Mouse (Mus musculus): Measurements from ENCODE around the gene Tmem270. TPM values are rescaled to one million over a fixed set of nuclear protein-coding genes. Genes with fewer than 3 reads are reported as not detected.

Gene Tmem270
- polyA plus RNA-seq, 1 experiment, result not detected

DNA sequence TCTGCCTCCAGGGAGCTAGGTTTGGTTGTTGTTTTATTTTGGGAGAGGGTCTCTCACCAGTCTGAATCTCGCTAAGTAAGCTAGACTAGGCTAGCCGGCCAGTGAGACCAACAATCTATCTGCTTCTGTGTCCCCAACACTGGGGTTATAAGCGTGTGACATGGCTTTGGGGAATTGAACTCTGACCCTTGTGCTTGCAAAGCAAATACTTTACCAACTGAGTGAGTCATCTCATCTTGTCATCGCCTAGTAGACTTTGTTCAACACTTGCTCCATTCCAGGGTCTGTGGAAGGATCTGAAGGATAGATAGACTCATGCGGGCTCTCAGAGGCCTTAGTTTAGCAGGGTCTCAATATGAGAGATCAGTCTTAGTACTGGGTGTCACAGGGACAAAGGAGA lies 47.3 kb downstream of the Tmem270 start:
- TF ChIP-seq EP300 (IDR thresholded peaks at IDR 0.05; ENCODE audit: insufficient read depth, low read depth, low read length) (no peak), CTCF (IDR thresholded peaks at IDR 0.05; ENCODE audit: low read depth, low read length) (no peak), POLR2A (IDR thresholded peaks at IDR 0.05; ENCODE audit: insufficient read depth, low read length) (no peak)
- H3K27ac ChIP-seq (ENCODE audit: insufficient read depth, low read length), result no peak overlapping the region

DNA sequence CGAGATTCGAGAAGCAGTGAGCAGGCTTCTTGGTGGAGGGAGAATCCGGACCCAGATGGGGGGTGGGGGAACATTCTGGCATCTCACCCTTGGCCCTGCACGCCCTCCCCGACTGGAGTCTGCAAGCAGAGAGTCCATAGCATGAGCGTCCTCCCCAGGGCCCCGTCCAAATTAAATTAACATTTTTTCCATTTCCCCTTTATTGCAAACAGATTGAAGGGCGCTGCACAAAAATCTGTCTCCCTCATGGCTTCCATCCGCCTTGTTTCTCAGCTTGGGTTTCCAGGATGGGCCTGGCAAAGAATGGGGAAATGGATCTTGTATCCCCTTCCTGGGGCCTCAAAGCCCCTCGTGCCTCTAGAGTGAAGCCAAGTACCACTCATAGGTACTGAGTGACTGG lies 48.2 kb downstream of the Tmem270 start:
- no peak overlapping the region for H3K9ac ChIP-seq (ENCODE audit: low read depth, poor library complexity, severe bottlenecking)
- H3K27ac ChIP-seq (ENCODE audit: insufficient read depth, low read length), result no peak overlapping the region
- no peaks in the 10 kb centered on the region for H3K36me3 ChIP-seq (ENCODE audit: control insufficient read depth, insufficient read depth, low read length, poor library complexity, severe bottlenecking)
- no peak overlapping the region for H3K4me3 ChIP-seq (ENCODE audit: low read depth, low read length)
- H3K27me3 ChIP-seq (ENCODE audit: control insufficient read depth, insufficient read depth, low read length, poor library complexity, severe bottlenecking), result no peaks in the 10 kb centered on the region
- no peaks in the 10 kb centered on the region for H3K4me1 ChIP-seq (ENCODE audit: control insufficient read depth, insufficient read depth, low read length)
- H3K9me3 ChIP-seq (replicated peaks; ENCODE audit: control insufficient read depth, insufficient read depth, low read length, poor library complexity, severe bottlenecking), result no peaks in the 10 kb centered on the region
- TF ChIP-seq POLR2A (IDR thresholded peaks at IDR 0.05; ENCODE audit: insufficient read depth, low read length), result no peak
- no peak for TF ChIP-seq CTCF (IDR thresholded peaks at IDR 0.05; ENCODE audit: low read depth, low read length)
- TF ChIP-seq EP300 (IDR thresholded peaks at IDR 0.05; ENCODE audit: insufficient read depth, low read depth, low read length), result no peak

More for the DNA sequence above, 47.3 kb downstream of the Tmem270 start:
- Histone ChIP-seq H3K4me3 (ENCODE audit: low read depth, low read length) (no peak overlapping the region), H3K4me1 (ENCODE audit: control insufficient read depth, insufficient read depth, low read length) (no peaks in the 10 kb centered on the region), H3K36me3 (ENCODE audit: control insufficient read depth, insufficient read depth, low read length, poor library complexity, severe bottlenecking) (no peaks in the 10 kb centered on the region), H3K9ac (ENCODE audit: low read depth, poor library complexity, severe bottlenecking) (no peak overlapping the region), H3K27me3 (ENCODE audit: control insufficient read depth, insufficient read depth, low read length, poor library complexity, severe bottlenecking) (no peaks in the 10 kb centered on the region), H3K9me3 (replicated peaks; ENCODE audit: control insufficient read depth, insufficient read depth, low read length, poor library complexity, severe bottlenecking) (no peaks in the 10 kb centered on the region)

DNA sequence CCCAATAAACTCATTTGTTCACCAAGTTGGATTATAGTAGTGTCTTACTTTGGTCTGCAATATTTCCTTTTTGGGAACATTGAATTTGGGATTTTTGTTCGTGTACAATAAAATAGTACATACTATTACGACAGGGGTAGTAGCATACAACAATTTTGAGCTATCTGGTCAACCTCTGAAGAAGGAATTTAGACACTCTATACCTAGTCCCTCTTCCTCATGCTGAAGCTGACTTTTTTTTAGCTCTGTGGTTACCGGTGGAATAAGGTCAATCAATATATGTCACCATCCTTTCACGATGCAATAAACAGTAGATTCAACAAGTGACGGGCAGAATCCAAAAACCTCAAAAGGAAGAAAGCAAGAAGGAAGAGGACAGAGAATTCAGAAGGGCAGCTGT lies 53.7 kb downstream of the Tmem270 start:
- Histone ChIP-seq H3K27me3 (ENCODE audit: control insufficient read depth, insufficient read depth, low read length, poor library complexity, severe bottlenecking) (no peaks in the 10 kb centered on the region), H3K9me3 (replicated peaks; ENCODE audit: control insufficient read depth, insufficient read depth, low read length, poor library complexity, severe bottlenecking) (no peaks in the 10 kb centered on the region), H3K4me1 (ENCODE audit: control insufficient read depth, insufficient read depth, low read length) (no peaks in the 10 kb centered on the region), H3K36me3 (ENCODE audit: control insufficient read depth, insufficient read depth, low read length, poor library complexity, severe bottlenecking) (no peaks in the 10 kb centered on the region), H3K27ac (ENCODE audit: insufficient read depth, low read length) (no peak overlapping the region), H3K4me3 (ENCODE audit: low read depth, low read length) (no peak overlapping the region), H3K9ac (ENCODE audit: low read depth, poor library complexity, severe bottlenecking) (no peak overlapping the region)
- TF ChIP-seq CTCF (IDR thresholded peaks at IDR 0.05; ENCODE audit: low read depth, low read length), result no peak
- TF ChIP-seq EP300 (IDR thresholded peaks at IDR 0.05; ENCODE audit: insufficient read depth, low read depth, low read length), result no peak
- no peak for TF ChIP-seq POLR2A (IDR thresholded peaks at IDR 0.05; ENCODE audit: insufficient read depth, low read length)

Other genes with a start within 250 kb of the Tmem270 start
- gene Limk1, start 218.1 kb downstream of the Tmem270 start, polyA plus RNA-seq (2011; ENCODE audit: insufficient read depth, insufficient read length, low read depth, missing spikeins), result 17.9 and 19.1 TPM in 2 replicates
- 1.9 and 2.2 TPM in 2 replicates for gene Eln, start 159.4 kb downstream of the Tmem270 start, polyA plus RNA-seq (2011; ENCODE audit: insufficient read depth, insufficient read length, low read depth, missing spikeins)
- gene Cldn13, start 8.8 kb upstream of the Tmem270 start, polyA plus RNA-seq (2011; ENCODE audit: insufficient read depth, insufficient read length, low read depth, missing spikeins), result not detected in 2 replicates
- gene Mettl27, start 25.6 kb upstream of the Tmem270 start, polyA plus RNA-seq (2011; ENCODE audit: insufficient read depth, insufficient read length, low read depth, missing spikeins), result 36.3 and 37.5 TPM in 2 replicates
- 259 and 279 TPM in 2 replicates for gene Cldn4, start 40.2 kb upstream of the Tmem270 start, polyA plus RNA-seq (2011; ENCODE audit: insufficient read depth, insufficient read length, low read depth, missing spikeins)
- gene Cldn3, start 79.5 kb upstream of the Tmem270 start, polyA plus RNA-seq (2011; ENCODE audit: insufficient read depth, insufficient read length, low read depth, missing spikeins), result 22.4 and 26.3 TPM in 2 replicates
- gene Abhd11, start 102.4 kb upstream of the Tmem270 start, polyA plus RNA-seq (2011; ENCODE audit: insufficient read depth, insufficient read length, low read depth, missing spikeins), result 45.8 and 48.4 TPM in 2 replicates
- 9.3 and 10.5 TPM in 2 replicates for gene Stx1a, start 116.7 kb upstream of the Tmem270 start, polyA plus RNA-seq (2011; ENCODE audit: insufficient read depth, insufficient read length, low read depth, missing spikeins)
- 7.9 and 8.0 TPM in 2 replicates for gene Dnajc30, start 157.5 kb upstream of the Tmem270 start, polyA plus RNA-seq (2011; ENCODE audit: insufficient read depth, insufficient read length, low read depth, missing spikeins)
- 71.1 and 102 TPM in 2 replicates for gene Bud23, start 158.2 kb upstream of the Tmem270 start, polyA plus RNA-seq (2011; ENCODE audit: insufficient read depth, insufficient read length, low read depth, missing spikeins)
- gene Vps37d, start 171.5 kb upstream of the Tmem270 start, polyA plus RNA-seq (2011; ENCODE audit: insufficient read depth, insufficient read length, low read depth, missing spikeins), result 4.2 and 5.7 TPM in 2 replicates
- 3.8 and 4.6 TPM in 2 replicates for gene Mlxipl, start 183.2 kb upstream of the Tmem270 start, polyA plus RNA-seq (2011; ENCODE audit: insufficient read depth, insufficient read length, low read depth, missing spikeins)
- 28.2 and 32.4 TPM in 2 replicates for gene Tbl2, start 242.9 kb upstream of the Tmem270 start, polyA plus RNA-seq (2011; ENCODE audit: insufficient read depth, insufficient read length, low read depth, missing spikeins)